Mouse (Mus musculus): Measurements from ENCODE around the gene Gm3238. TPM values are rescaled to one million over a fixed set of nuclear protein-coding genes. Genes with fewer than 3 reads are reported as not detected.

The Gm3238 gene
- polyA plus RNA-seq, 1 experiment = not detected

Other genes with a start within 250 kb of the Gm3238 start
- 0.47 TPM for gene Itgb2, start 241.1 kb downstream of the Gm3238 start, polyA plus RNA-seq (2012; fragmentation: generic; extraction: Trizol)
- gene Pttg1ip, start 189.6 kb downstream of the Gm3238 start, polyA plus RNA-seq (2012; fragmentation: generic; extraction: Trizol) = 96.1 TPM
- gene Sumo3, start 165.2 kb downstream of the Gm3238 start, polyA plus RNA-seq (2012; fragmentation: generic; extraction: Trizol) = 152 TPM
- gene Gm49325, start 165.1 kb downstream of the Gm3238 start, polyA plus RNA-seq (2012; fragmentation: generic; extraction: Trizol) = 5.1 TPM
- 85.5 TPM for gene Ube2g2, start 149.1 kb downstream of the Gm3238 start, polyA plus RNA-seq (2012; fragmentation: generic; extraction: Trizol)
- gene Tspear, start 84.8 kb downstream of the Gm3238 start, polyA plus RNA-seq (2012; fragmentation: generic; extraction: Trizol) = not detected
- gene Gm19402, start 80.6 kb downstream of the Gm3238 start, polyA plus RNA-seq (2012; fragmentation: generic; extraction: Trizol) = not detected
- gene Gm9508, start 74.1 kb downstream of the Gm3238 start, polyA plus RNA-seq (2012; fragmentation: generic; extraction: Trizol) = not detected
- not detected for gene Gm10272, start 64.7 kb downstream of the Gm3238 start, polyA plus RNA-seq (2012; fragmentation: generic; extraction: Trizol)
- gene Gm10024, start 59.9 kb downstream of the Gm3238 start, polyA plus RNA-seq (2012; fragmentation: generic; extraction: Trizol) = not detected
- not detected for gene Gm10142, start 55.5 kb downstream of the Gm3238 start, polyA plus RNA-seq (2012; fragmentation: generic; extraction: Trizol)
- gene Krtap12-1, start 50.7 kb downstream of the Gm3238 start, polyA plus RNA-seq (2012; fragmentation: generic; extraction: Trizol) = not detected
- not detected for gene Gm10100, start 44.8 kb downstream of the Gm3238 start, polyA plus RNA-seq (2012; fragmentation: generic; extraction: Trizol)
- not detected for gene Gm18596, start 28.7 kb downstream of the Gm3238 start, polyA plus RNA-seq (2012; fragmentation: generic; extraction: Trizol)
- gene Gm9736, start 20.0 kb downstream of the Gm3238 start, polyA plus RNA-seq (2012; fragmentation: generic; extraction: Trizol) = not detected
- not detected for gene Gm3233, start 11.6 kb downstream of the Gm3238 start, polyA plus RNA-seq (2012; fragmentation: generic; extraction: Trizol)
- gene Gm7138, start 5.6 kb upstream of the Gm3238 start, polyA plus RNA-seq (2012; fragmentation: generic; extraction: Trizol) = not detected
- gene Gm3250, start 11.2 kb upstream of the Gm3238 start, polyA plus RNA-seq (2012; fragmentation: generic; extraction: Trizol) = not detected
- not detected for gene Gm7137, start 16.9 kb upstream of the Gm3238 start, polyA plus RNA-seq (2012; fragmentation: generic; extraction: Trizol)
- not detected for gene Gm9639, start 23.8 kb upstream of the Gm3238 start, polyA plus RNA-seq (2012; fragmentation: generic; extraction: Trizol)
- gene Gm19668, start 27.8 kb upstream of the Gm3238 start, polyA plus RNA-seq (2012; fragmentation: generic; extraction: Trizol) = not detected
- gene Gm9507, start 40.5 kb upstream of the Gm3238 start, polyA plus RNA-seq (2012; fragmentation: generic; extraction: Trizol) = not detected
- not detected for gene Gm2696, start 43.4 kb upstream of the Gm3238 start, polyA plus RNA-seq (2012; fragmentation: generic; extraction: Trizol)
- gene Krtap10-4, start 55.8 kb upstream of the Gm3238 start, polyA plus RNA-seq (2012; fragmentation: generic; extraction: Trizol) = not detected
- not detected for gene Krtap10-10, start 64.6 kb upstream of the Gm3238 start, polyA plus RNA-seq (2012; fragmentation: generic; extraction: Trizol)
- gene Gm36176, start 75.5 kb upstream of the Gm3238 start, polyA plus RNA-seq (2012; fragmentation: generic; extraction: Trizol) = not detected
- gene Gm10318, start 81.5 kb upstream of the Gm3238 start, polyA plus RNA-seq (2012; fragmentation: generic; extraction: Trizol) = not detected
- not detected for gene Gm3285, start 90.7 kb upstream of the Gm3238 start, polyA plus RNA-seq (2012; fragmentation: generic; extraction: Trizol)
- gene Lrrc3, start 131.2 kb upstream of the Gm3238 start, polyA plus RNA-seq (2012; fragmentation: generic; extraction: Trizol) = 0.01 TPM
- 0.02 TPM for gene Trpm2, start 199.2 kb upstream of the Gm3238 start, polyA plus RNA-seq (2012; fragmentation: generic; extraction: Trizol)
- gene 1810043G02Rik, start 207.2 kb upstream of the Gm3238 start, polyA plus RNA-seq (2012; fragmentation: generic; extraction: Trizol) = 14.6 TPM
- gene Pfkl, start 238.8 kb upstream of the Gm3238 start, polyA plus RNA-seq (2012; fragmentation: generic; extraction: Trizol) = 45.2 TPM

Data from C2C12 (cell line).